Mouse (Mus musculus) kidney, postnatal 0 days (tissue): ENCODE data around the gene Atp8b4. TPM values are rescaled to one million over a fixed set of nuclear protein-coding genes. Genes with fewer than 3 reads are reported as not detected.

Experiments used
- ATAC-seq: fragments of 200-750 bp; cut with Nextera tagmentation; replicated peaks from 2 replicates; pipeline ENCODE4 v1.8.0; 2017; ENCODE audit warnings: low read depth, moderate number of reproducible peaks, moderate TSS enrichment, moderate library complexity; ENCODE audit not compliant: low FRiP score
- DNase-seq: peaks from one replicate; pipeline ENCODE4 v3.0.0-alpha.2; 2016; ENCODE audit warnings: low spot score
- H3K27ac ChIP-seq: fragments of 300-500 bp; sonication (generic); 2 replicates; pipeline ENCODE4 v1.5.1; 2014; ENCODE audit warnings: mild to moderate bottlenecking
- H3K27me3 ChIP-seq: fragments of 300-500 bp; sonication (generic); 2 replicates; pipeline ENCODE4 v1.6.1; 2014; ENCODE audit warnings: low read length, mixed read lengths; ENCODE audit not compliant: insufficient read depth
- H3K36me3 ChIP-seq: fragments of 300-500 bp; sonication (generic); 2 replicates; pipeline ENCODE4 v1.6.1; 2014; ENCODE audit warnings: low read length, mixed read lengths; ENCODE audit not compliant: insufficient read depth
- H3K4me1 ChIP-seq: fragments of 300-500 bp; sonication (generic); replicated peaks from 2 replicates; pipeline ENCODE4 v1.6.1; 2014; ENCODE audit warnings: antibody characterized with exemption, low read length, mixed read lengths; ENCODE audit not compliant: insufficient read depth
- H3K4me2 ChIP-seq: fragments of 300-500 bp; sonication (generic); 2 replicates; pipeline ENCODE4 v1.6.1; 2014; ENCODE audit warnings: mild to moderate bottlenecking, low read length, moderate library complexity, mixed read lengths
- H3K4me3 ChIP-seq: fragments of 300-500 bp; sonication (generic); replicated peaks from 2 replicates; pipeline ENCODE4 v1.5.1; 2014; ENCODE audit warnings: low read depth, low read length
- H3K9ac ChIP-seq: fragments of 300-500 bp; sonication (generic); 2 replicates; pipeline ENCODE4 v1.6.1; 2014; ENCODE audit warnings: low read depth, low read length
- H3K9me3 ChIP-seq: fragments of 300-500 bp; sonication (generic); replicated peaks from 2 replicates; pipeline ENCODE4 v1.6.1; 2016; ENCODE audit warnings: low read length, inconsistent platforms, mixed read lengths
- CTCF ChIP-seq: IDR thresholded peaks from 2 replicates; pipeline ENCODE4 v1.5.1; 2016; ENCODE audit warnings: antibody characterized with exemption, low read depth, mild to moderate bottlenecking, moderate library complexity
- WGBS: fragments of 180-500 bp; shearing (Covaris S2); extraction: QIAGEN DNeasy Blood & Tissue Kit; methylation state at CpG from one replicate; pipeline ENCODE4 v1.1.7; 2014; 5-methylcytosine and 5-hydroxymethylcytosine counted together
- polyA plus RNA-seq: library from polyadenylated mRNA; unstranded; fragments of >200 nt; fragmentation: Nextera tagmentation; extraction: Ambion mirVana; gene quantifications from 2 replicates; pipeline ENCODE4 v1.2.1, GENCODE M21; 2015

Atp8b4 gene
- polyA plus RNA-seq, 1 experiment from 2014 or later: 0.12 TPM

DNA sequence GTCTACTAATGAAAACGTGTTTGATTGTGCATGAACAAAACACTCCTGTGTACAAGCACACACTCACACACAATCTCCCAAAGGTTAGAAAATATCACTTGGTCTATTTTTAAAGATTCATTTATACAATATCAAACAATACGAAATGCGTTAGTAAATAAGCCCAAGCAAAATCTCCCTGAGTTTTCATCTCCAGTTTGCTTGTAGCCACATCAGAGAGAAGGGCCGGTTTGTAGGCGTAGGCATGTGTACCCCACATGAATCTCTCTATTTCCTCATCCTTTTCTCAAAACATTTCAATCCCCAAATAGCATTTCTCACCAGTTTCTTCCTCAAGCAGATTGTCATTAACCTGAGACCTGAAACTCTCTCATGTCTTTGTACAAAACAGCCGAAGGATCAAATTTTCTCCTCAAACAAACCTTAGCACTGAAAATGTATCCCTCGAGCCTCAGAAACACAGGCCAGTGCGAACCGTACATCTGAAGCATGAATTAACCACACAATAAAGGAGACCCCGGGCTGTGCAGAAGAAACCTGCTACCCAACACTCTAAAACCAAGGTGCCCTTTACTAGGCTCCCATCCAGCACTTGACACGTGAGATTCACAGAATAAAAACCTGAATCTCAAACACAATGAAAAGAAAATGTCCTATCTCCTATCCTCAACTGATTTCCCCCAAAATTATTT is 1.6 kb downstream of the Atp8b4 start:
- 74% methylated on average over 11 of the region's 11 CpGs for WGBS
- Histone ChIP-seq H3K4me1 (no peaks in the 10 kb centered on the region), H3K4me3 (no peak overlapping the region), H3K27ac (no peak overlapping the region), H3K27me3 (no peaks in the 10 kb centered on the region), H3K36me3 (no peaks in the 10 kb centered on the region), H3K9me3 (no peaks in the 10 kb centered on the region), H3K9ac (no peak overlapping the region), H3K4me2 (no peak overlapping the region)
- TF ChIP-seq CTCF: no peak
- ATAC-seq (no peak), DNase-seq (no peak)

DNA sequence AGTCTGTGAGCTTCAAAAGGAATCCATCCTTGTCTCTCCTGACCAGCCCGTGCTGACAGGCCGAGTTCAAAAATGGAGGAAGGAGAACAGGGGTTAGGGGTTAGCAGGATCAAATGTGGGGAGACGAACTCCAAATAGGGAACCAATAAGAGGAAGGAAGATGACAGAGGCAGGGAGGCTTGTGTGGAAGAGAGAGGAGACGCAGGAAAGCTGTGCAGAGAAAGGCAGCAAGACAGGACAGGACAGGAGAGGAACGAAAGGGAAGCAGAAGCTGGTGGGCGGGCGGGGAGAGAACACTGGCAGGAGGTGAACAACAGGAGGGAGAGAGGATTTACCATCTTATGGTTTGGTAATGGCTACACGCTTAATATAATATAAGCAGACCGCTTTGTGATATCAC is 3.6 kb downstream of the Atp8b4 start:
- 77% methylated on average over 9 of the region's 9 CpGs for WGBS
- TF ChIP-seq CTCF: no peak
- ATAC-seq: no peak
- no peak overlapping the region for H3K4me2 ChIP-seq
- H3K4me1 ChIP-seq: no peaks in the 10 kb centered on the region
- no peaks in the 10 kb centered on the region for H3K27me3 ChIP-seq
- no peaks in the 10 kb centered on the region for H3K36me3 ChIP-seq
- no peak overlapping the region for H3K27ac ChIP-seq
- no peak overlapping the region for H3K9ac ChIP-seq
- H3K4me3 ChIP-seq: no peak overlapping the region
- no peaks in the 10 kb centered on the region for H3K9me3 ChIP-seq
- no peak for DNase-seq

DNA sequence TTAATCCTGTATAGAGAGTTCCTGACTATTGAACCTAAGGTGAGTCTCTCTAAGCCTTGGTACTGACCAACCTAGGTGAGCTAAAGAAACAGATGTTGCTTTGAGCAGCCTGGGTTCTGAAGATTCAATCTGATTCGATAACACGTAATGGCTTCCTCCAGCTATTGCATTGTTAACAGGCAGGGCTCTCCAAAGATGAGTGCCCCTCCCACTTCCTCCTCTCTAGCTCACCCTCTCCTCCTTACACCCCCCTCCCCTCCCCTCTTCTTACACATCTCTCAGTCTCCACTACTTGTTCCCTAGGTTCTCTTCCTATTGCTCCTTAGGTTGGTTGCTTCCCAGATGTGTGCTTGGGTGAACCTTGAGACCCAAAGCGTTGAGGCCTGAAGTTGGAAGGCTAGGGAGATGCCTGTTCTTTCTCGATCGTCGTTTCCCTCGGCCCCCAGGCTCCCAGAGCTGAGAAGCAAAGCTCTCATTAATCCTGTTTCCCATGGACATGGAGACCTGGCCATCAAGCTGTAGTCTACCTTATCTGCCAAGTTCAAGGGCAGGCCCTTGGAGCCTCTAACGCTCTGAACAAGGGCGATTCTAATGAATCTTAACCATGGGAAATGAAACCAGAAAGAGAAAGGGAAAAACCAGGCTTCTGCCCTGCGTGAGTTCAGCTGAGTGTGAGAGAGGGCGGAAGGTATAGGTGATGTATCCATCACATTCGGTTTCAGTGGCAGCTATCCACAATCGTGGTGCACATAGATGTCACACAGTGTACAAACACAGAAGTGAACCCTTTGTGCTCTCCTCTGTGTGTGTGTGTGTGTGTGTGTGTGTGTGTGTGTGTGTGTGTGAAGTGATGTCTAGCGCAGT is 4.4 kb downstream of the Atp8b4 start:
- Histone ChIP-seq H3K36me3 (no peaks in the 10 kb centered on the region), H3K9me3 (no peaks in the 10 kb centered on the region), H3K4me1 (no peaks in the 10 kb centered on the region), H3K4me2 (no peak overlapping the region), H3K27me3 (no peaks in the 10 kb centered on the region), H3K27ac (no peak overlapping the region), H3K4me3 (no peak overlapping the region), H3K9ac (no peak overlapping the region)
- 84% methylated on average over 14 of the region's 14 CpGs for WGBS
- DNase-seq: no peak
- ATAC-seq: no peak
- no peak for TF ChIP-seq CTCF

DNA sequence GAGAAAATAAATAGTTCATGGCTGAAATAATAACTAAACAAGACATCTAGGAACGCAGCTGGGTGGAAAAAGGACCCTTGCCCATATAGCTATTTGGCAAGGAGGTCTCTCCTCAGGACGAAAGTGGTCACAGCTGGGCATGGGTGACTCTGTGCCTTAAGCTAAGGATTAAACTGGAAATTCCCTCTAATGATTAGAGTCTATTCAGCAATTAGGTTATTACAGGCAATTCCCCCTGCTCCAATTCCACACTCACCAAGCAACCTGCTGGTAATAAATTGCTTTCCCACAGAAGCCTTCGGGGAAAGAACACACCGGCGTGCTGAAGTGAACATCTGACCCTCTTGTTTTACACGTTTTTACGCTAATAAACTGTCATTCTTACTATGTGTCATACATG is 5.2 kb downstream of the Atp8b4 start:
- no peaks in the 10 kb centered on the region for H3K9me3 ChIP-seq
- ATAC-seq (no peak), DNase-seq (no peak)
- WGBS: 58% methylated on average over 7 of the region's 7 CpGs
- H3K4me2 ChIP-seq: no peak overlapping the region
- H3K27me3 ChIP-seq: no peaks in the 10 kb centered on the region
- H3K4me1 ChIP-seq: no peaks in the 10 kb centered on the region
- TF ChIP-seq CTCF: no peak
- H3K27ac ChIP-seq: no peak overlapping the region
- H3K4me3 ChIP-seq: no peak overlapping the region
- no peaks in the 10 kb centered on the region for H3K36me3 ChIP-seq
- H3K9ac ChIP-seq: no peak overlapping the region

DNA sequence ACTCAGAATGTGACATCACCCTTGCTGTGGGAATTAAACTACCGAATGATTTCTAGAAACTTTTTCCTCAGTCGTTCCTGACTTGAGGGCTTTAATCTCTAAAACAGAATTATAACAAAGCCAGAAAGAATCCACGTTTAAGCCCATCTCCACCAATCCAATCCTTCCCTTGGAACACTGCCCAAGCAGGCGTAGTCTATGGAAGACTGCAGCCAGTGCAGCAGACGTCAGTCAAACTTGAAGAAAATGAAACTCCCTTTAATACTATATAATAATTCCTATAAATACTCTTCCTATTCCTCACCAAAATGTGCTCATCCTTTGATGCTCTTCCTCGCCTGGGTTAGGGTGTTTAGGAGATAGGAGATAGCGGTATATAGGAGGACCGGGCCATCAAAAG is 7.2 kb downstream of the Atp8b4 start:
- WGBS: 81% methylated on average over 8 of the region's 8 CpGs
- Histone ChIP-seq H3K36me3 (no peaks in the 10 kb centered on the region), H3K27ac (no peak overlapping the region), H3K9ac (no peak overlapping the region), H3K9me3 (no peaks in the 10 kb centered on the region), H3K4me3 (no peak overlapping the region), H3K4me1 (no peaks in the 10 kb centered on the region), H3K27me3 (no peaks in the 10 kb centered on the region), H3K4me2 (no peak overlapping the region)
- ATAC-seq (no peak), DNase-seq (no peak)
- no peak for TF ChIP-seq CTCF

DNA sequence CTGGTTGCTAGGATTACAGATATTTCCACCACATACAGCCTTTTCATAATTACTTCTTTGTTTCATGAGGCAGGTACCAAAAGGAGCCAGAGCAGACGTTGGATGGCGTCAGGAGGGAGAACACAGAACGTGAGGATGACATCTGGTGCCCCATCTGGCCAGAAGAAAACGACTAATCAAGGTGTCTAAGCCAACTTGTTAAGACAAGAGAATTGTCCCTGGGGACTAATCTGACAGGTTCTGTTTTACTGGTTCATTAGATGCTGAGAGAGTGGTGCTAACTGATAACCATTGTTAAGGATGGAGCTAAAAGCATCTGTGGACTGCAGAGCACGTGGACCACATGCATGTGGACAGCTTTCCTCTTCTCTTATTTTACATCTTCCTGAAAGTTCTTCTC is 7.8 kb downstream of the Atp8b4 start:
- H3K9ac ChIP-seq: no peak overlapping the region
- ATAC-seq: no peak
- DNase-seq: no peak
- WGBS: 35% methylated on average over 5 of the region's 5 CpGs
- H3K4me3 ChIP-seq: no peak overlapping the region
- H3K9me3 ChIP-seq: no peaks in the 10 kb centered on the region
- H3K27me3 ChIP-seq: no peaks in the 10 kb centered on the region
- no peak for TF ChIP-seq CTCF
- no peaks in the 10 kb centered on the region for H3K36me3 ChIP-seq
- no peaks in the 10 kb centered on the region for H3K4me1 ChIP-seq
- no peak overlapping the region for H3K4me2 ChIP-seq
- H3K27ac ChIP-seq: no peak overlapping the region
